Mouse (Mus musculus) thymus, adult 2 months (tissue): ENCODE measurements around the gene Fam241b. TPM values are rescaled to one million over a fixed set of nuclear protein-coding genes. Genes with fewer than 3 reads are reported as not detected.

ENCODE experiments used
- DNase-seq: peaks from one replicate; pipeline ENCODE4 v3.0.0; 2021
- H3K27ac ChIP-seq: fragments of 200-500 bp; 2 replicates; pipeline ENCODE4 v1.5.1; 2012; ENCODE audit warnings: low read length, control low read depth; ENCODE audit not compliant: control insufficient read depth, insufficient read depth
- H3K27me3 ChIP-seq: fragments of 200-500 bp; 2 replicates; pipeline ENCODE4 v1.6.1; 2012; ENCODE audit warnings: mild to moderate bottlenecking, low read length, moderate library complexity, mixed read lengths; ENCODE audit not compliant: control insufficient read depth, insufficient read depth
- H3K36me3 ChIP-seq: fragments of 200-500 bp; 2 replicates; pipeline ENCODE4 v1.6.1; 2012; ENCODE audit warnings: mild to moderate bottlenecking, low read length, moderate library complexity; ENCODE audit not compliant: control insufficient read depth, insufficient read depth
- H3K4me1 ChIP-seq: fragments of 200-500 bp; replicated peaks from 2 replicates; pipeline ENCODE4 v1.6.1; 2012; ENCODE audit warnings: low read length; ENCODE audit not compliant: control insufficient read depth, insufficient read depth
- H3K4me3 ChIP-seq: fragments of 200-500 bp; 2 replicates; pipeline ENCODE4 v1.5.1; 2012; ENCODE audit warnings: mild to moderate bottlenecking, low read length, control low read depth, moderate library complexity; ENCODE audit not compliant: control insufficient read depth, insufficient read depth
- CTCF ChIP-seq: fragments of 200-500 bp; IDR thresholded peaks from 2 replicates; pipeline ENCODE4 v1.5.1; 2012; ENCODE audit warnings: mild to moderate bottlenecking, control low read depth, low read length, moderate library complexity, borderline replicate concordance; ENCODE audit not compliant: control insufficient read depth, poor library complexity, insufficient read depth; ENCODE audit errors: extremely low read depth
- POLR2A ChIP-seq: fragments of 200-500 bp; IDR thresholded peaks from 2 replicates; pipeline ENCODE4 v1.6.1; 2012; ENCODE audit warnings: mild to moderate bottlenecking, low read length, control low read depth, moderate library complexity; ENCODE audit not compliant: control insufficient read depth, poor library complexity, insufficient read depth; ENCODE audit errors: extremely low read depth
- WGBS: fragments of 180-500 bp; shearing (Covaris S2); methylation state at CpG from one replicate; pipeline ENCODE4 v1.1.7; 2018; 5-methylcytosine and 5-hydroxymethylcytosine counted together
- polyA plus RNA-seq: library from polyadenylated mRNA; depleted of rRNA; stranded (reverse); fragments of >200 nt; gene quantifications from 2 replicates; pipeline ENCODE4 v1.2.3, GENCODE M21; 2012; rRNA removed

Fam241b gene
- polyA plus RNA-seq, 1 experiment = 4.0 TPM

GRCm38 (mm10) chr10:62058508-62059375 lies 85.0 kb downstream of the Fam241b start:
- H3K4me3 ChIP-seq = no peak overlapping the region
- TF ChIP-seq POLR2A = no peak
- no peak for TF ChIP-seq CTCF
- 90% methylated on average over 13 of the region's 13 CpGs for WGBS
- H3K36me3 ChIP-seq = no peaks in the 10 kb centered on the region
- no peak overlapping the region for H3K27ac ChIP-seq
- no peaks in the 10 kb centered on the region for H3K4me1 ChIP-seq
- H3K27me3 ChIP-seq = no peaks in the 10 kb centered on the region
- DNase-seq = no peak

Other genes with a start within 250 kb of the Fam241b start
- gene Col13a1, start 164.8 kb downstream of the Fam241b start, polyA plus RNA-seq = 0.13 TPM in 2 replicates
- gene Neurog3, start 10.8 kb downstream of the Fam241b start, polyA plus RNA-seq = 0.20 and 0.22 TPM in 2 replicates
- 12.7 and 13.7 TPM in 2 replicates for gene Tspan15, start 87.3 kb upstream of the Fam241b start, polyA plus RNA-seq
- gene Tacr2, start 108.5 kb upstream of the Fam241b start, polyA plus RNA-seq = 0.19 and 0.38 TPM in 2 replicates
- gene Hk1, start 236.0 kb upstream of the Fam241b start, polyA plus RNA-seq = 52.1 and 55.5 TPM in 2 replicates